Mouse (Mus musculus) thymus, postnatal 10 days (tissue): ENCODE measurements at regions not wholly inside any gene's neighbourhood (a gene's known extent, or its start where the extent isn't known, plus 50 kb on each side); places are given as distances from the start of the nearest gene placed in this dataset.

Experiments used
- DNase-seq, 2 experiments: peaks; one replicate each; pipeline ENCODE4 v3.0.0; 2021; ENCODE audit warnings: low spot score in 2 of 2

DNA sequence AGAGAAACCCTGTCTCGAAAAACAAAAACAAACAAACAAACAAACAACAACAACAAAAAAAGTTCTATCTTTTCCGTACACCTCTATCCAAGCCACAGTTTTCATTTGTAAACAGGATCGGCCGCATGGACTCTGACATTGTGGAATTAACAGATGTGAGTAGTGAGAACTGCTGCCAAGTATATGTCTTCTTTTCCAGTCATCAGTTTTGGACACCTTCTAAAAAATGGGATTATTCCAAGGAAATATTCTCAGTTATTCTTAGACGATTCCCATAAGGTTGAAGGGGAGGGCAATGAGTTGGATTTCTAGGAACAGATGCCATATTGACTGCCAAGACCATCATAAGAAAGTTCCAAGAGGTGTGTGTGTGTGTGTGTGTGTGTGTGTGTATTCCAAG, 891.2 kb upstream of the Lrrc6 start:
- no peak for DNase-seq

- DNase-seq: no peak
These were observed 887.8 kb upstream of the Lrrc6 start for GRCm38 (mm10) chr15:67388514-67388913.

GRCm38 (mm10) chr15:67386896-67387295, 886.2 kb upstream of the Lrrc6 start:
- DNase-seq: no peak

DNA sequence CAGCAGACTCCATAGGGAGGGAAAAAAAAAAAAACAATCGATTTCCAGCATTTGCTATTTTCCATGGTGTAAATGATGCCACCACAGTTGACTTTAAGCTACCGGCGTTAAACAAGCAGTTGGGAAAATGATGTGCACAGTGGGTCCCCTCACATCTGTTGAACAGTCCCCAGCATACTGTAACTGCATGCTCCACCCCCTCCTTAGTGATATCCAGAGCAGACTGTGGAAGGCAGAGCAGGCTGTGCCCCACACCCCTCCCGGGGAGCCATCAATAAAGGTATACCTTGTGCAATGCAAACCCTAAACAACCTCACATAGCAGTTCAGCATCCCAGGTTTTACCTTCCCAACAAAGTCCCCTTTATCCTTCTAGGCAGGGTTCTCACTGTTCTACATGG, 872.9 kb upstream of the Lrrc6 start:
- no peak for DNase-seq

- DNase-seq: no peak
These were observed 872.3 kb upstream of the Lrrc6 start for GRCm38 (mm10) chr15:67373030-67373429.

- no peak for DNase-seq
These were observed 863.5 kb upstream of the Lrrc6 start for GRCm38 (mm10) chr15:67364099-67364756.

GRCm38 (mm10) chr15:67361012-67361571, 860.4 kb upstream of the Lrrc6 start:
- DNase-seq: no peak

- no peak for DNase-seq
These were observed 857.2 kb upstream of the Lrrc6 start for GRCm38 (mm10) chr15:67357867-67358266.

GRCm38 (mm10) chr15:67355334-67355733, 854.6 kb upstream of the Lrrc6 start:
- DNase-seq: no peak

GRCm38 (mm10) chr15:67354598-67355159, 854.0 kb upstream of the Lrrc6 start:
- no peak for DNase-seq

- no peak for DNase-seq
These were observed 848.8 kb upstream of the Lrrc6 start for GRCm38 (mm10) chr15:67349501-67349900.

- no peak for DNase-seq
These were observed 844.8 kb upstream of the Lrrc6 start for GRCm38 (mm10) chr15:67345179-67346148.

- no peak for DNase-seq
These were observed 841.3 kb upstream of the Lrrc6 start for GRCm38 (mm10) chr15:67342050-67342449.

- DNase-seq: no peak
These were observed 836.3 kb upstream of the Lrrc6 start for GRCm38 (mm10) chr15:67337040-67337395.

DNA sequence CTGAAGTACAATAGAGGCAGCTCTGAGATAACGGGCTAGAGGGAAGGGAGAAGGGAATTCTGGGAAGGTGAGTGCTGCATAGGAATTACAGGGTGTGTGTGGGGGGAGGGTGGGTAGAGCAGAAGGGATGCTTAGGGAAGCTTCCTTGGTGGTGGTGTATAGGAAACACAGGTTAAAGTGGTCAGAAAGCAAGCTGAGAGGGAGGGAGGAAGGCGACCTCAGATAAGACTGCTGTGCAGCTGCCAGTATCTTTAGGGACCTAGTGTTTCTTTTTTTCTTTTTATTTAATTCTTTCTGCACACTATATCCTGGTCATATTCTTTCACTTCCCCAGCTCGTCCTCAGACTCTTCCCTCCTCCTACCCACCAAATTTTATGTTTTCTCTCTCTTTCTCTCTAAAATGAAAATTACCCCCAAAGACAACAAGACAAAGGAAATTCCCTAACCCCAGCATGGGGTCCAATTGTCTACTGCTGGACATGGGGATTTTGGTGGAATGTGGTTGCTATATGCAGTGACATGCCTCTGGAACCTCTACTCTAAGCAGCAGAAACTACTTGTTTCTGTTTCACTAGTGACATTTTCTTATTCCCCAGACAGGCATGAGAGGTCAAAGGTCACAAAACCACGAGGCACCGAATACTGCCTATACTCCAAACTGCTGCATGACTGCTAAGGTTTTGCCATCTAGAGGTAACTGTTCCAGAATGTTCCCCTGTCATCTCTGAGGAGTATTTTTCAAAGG, 835.8 kb upstream of the Lrrc6 start:
- DNase-seq: no peak

GRCm38 (mm10) chr15:67332521-67332920, 831.8 kb upstream of the Lrrc6 start:
- DNase-seq: no peak

DNA sequence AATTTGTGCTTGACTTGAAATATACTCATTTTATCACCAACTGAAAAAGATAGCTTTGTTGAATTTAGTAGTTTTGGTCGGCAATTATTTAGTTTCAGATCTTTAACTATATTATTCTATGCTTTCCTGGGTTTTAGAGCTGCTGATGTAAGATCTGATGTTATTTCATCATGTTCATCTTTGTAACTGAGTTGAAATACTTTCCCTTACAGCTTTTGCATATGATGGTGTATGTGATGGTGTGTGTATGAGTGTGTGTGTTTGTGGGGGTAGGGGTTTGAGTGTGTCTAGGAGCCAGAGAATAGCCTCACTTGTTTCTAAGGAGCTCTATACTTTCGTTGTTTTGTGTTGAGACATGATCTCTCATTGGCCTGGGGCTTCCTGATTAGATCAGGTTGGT, 819.6 kb upstream of the Lrrc6 start:
- no peak for DNase-seq

- DNase-seq: no peak
These were observed 814.5 kb upstream of the Lrrc6 start for GRCm38 (mm10) chr15:67315202-67315601.

DNA sequence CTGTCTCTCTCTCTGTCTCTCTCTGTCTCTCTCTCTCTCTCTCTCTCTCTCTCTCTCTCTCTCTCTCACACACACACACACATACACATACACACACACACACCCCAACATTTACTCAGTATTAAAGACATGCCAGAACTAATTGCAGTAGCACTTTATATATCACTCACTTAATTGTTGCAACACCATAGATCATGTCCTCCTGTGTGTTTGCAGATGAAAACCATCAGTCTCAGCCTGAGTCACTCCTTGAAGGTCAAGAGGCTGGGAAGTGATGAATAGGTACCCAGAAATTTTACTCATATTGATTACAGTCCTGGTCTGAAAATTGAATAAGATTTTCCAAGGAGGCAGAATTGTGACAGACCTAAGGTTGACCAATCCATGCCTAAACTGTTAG, 812.9 kb upstream of the Lrrc6 start:
- no peak for DNase-seq

DNA sequence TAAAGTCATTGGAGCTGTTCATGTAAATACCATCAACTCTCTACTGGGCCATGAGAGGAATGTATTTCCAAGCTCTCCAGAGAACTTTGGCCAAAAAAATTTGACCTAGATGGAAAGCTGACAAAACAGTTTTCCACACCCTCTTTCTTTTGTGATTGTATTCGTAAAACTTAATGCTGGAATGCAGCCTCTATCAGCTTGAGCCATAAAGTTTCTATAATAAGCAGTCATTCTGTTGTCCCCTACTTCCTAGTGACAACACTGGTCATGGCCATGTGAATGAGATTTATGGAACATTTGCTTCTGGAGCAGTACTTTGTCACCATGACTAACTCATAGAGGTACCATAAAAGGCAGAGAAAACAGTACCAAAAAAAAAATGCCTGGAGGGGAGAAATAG, 805.0 kb upstream of the Lrrc6 start:
- DNase-seq: no peak

- DNase-seq: no peak
These were observed 803.1 kb upstream of the Lrrc6 start for GRCm38 (mm10) chr15:67303804-67304203.

DNA sequence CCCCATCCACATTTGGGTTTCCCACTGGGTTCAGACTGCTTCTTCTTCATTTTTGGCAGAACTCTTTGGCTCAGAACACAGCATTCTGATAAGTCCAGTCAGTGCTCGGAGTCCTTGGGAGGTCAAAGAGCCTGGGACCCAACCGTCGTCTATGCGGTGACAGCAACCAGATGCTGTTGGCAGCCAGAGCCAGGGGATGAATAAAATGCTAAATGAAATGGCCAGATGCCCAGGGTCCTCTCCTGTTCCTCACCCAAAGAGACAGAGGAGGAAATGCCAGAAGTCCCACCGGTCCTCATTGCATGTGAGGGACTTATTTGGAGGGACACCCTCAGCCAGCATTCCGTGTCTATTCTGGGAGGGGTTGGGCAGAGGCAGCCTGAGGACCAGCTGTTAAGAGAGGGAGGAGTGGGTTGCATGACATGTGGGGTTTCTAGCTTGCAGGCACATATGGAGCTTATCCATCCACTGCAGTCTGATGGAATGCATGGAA, 801.2 kb upstream of the Lrrc6 start:
- DNase-seq: no peak
